Mouse (Mus musculus) embryo, embryonic 10.5 days (tissue): ENCODE results near the gene Trak2.
"Not testable (repeated sequence)": the region's sequence is repeated elsewhere in the genome, so short reads cannot be mapped to it uniquely, and the experiment has no call there.

ENCODE experiments used
- DNase-seq: peaks from one replicate; pipeline ENCODE4 v3.0.0-alpha.2; 2015; ENCODE audit warnings: low spot score

The Trak2 gene

DNA sequence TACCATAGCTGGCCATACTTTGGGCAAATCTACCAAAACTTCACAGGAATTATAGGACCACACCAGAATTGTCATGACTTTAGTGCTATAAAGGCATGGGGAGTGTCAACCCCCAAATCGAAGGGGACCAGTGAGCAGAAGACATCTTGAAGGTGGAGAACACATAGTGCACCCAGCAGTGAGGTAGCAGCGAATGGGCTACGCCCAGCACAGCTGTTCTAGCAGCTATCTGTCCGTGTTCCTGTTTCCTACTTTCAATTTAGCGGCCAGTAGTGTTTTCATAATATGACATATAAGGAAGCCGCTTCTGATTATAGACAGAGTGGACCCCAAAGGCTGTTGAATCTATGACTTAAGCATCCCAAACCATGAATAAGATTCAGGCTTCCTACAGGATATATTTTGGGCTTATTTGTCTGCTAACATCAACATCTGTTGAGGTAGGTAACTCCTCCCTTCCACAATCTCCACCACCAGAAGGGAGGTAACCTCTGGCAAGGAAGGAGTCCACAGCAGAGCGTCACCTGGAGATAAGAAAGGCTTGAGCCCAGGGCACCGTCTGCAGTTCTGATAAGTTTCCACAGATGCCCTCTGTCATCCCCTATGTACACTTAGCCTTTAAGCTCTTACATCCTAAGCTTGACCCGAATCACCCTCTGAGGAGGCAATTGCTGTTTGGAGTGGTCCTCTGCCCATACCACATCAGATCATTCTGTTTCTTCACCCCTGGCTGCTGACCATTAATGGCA is 19.4 kb downstream of the Trak2 start:
- DNase-seq, result no peak

DNA sequence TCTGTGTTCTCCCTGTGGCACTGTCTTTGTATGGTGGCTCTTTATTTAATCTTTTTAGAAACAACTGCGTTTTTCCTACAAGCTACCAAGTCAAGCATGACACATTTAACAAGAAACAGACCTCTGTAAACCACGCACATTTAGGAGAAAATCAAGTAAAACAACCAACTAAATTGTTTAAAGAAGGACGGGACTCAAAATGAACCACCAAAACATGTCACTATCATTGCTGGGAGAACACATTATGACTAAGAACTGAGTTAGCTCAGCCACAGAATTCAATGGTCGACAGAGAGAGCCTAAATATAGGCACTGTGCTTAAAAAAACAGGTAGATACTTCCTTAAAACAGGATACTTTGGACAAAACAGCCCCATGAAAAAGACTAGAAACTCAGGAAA is 20.2 kb downstream of the Trak2 start:
- no peak for DNase-seq

DNA sequence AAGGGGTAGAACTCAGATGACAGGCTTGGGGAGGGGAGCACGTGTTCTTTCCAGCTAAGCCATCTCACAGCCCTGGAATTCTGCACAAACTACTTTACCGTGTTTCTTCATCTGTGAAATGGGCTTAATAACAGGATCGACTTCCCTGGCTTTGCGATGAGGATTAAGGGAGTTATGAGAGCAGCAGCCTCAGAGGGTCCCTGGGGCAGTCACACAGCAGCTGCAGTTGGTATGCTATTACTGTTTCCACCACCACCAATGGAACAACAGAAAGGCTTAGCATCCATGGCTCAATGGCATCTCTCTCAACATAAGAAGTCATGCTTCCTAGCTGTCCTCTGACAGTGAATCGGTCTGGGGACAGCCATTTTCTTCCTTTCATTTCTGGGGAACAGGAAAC is 20.7 kb downstream of the Trak2 start:
- no peak for DNase-seq

DNA sequence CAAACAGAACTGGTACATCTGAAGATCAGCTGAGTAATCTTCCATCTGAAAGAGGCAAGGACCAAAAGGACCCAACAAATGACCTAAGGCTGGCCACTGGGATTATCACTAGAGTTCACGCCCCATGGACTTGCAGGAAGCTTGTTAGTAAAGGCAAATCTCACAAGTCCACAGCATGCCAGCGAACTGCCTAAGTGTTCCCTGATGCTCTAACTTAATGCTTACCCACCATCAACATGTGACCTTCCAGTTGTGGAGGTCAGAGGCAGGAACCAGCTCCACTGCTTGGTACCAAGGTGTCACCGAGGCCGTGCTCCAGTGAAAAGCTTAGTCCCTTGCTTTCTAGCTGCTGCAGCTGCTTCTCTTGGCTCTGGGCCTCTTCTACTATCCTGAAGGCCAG is 21.4 kb downstream of the Trak2 start:
- no peak for DNase-seq

DNA sequence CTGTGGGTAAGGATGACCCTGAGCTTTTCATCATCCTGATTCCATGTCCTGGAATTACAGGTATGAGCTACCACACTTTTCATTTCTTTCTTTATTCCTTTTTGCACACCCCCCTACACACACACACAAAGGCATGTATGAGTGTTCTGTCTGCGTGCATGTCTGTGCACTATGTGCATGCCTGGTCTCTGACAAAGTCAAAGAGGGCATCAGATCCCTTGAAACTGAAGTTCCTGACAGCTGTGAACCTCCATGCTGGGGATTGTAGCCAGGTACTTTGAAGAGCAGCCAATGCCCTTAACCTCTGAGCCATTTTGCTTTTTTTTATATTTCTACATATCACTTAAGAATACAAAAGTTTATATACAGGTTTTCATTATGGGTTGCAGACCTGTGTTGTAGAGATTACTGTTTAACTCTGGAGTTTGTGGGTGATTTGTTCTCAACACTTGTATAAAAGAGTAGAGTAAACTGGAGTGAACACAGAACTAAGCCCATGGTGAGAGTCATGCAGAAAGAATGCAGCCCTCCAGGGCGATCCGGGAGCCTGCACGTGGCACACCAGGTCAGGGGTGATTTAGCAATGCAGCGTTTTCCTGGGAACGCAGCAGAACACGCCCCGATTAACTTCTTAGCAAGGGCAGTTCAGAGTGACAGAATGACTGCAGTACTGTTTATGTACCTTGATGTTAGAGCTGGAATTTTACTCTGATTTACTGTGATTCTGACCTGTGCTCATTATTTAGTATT is 22.2 kb downstream of the Trak2 start:
- peak; percentile 68 for DNase-seq

DNA sequence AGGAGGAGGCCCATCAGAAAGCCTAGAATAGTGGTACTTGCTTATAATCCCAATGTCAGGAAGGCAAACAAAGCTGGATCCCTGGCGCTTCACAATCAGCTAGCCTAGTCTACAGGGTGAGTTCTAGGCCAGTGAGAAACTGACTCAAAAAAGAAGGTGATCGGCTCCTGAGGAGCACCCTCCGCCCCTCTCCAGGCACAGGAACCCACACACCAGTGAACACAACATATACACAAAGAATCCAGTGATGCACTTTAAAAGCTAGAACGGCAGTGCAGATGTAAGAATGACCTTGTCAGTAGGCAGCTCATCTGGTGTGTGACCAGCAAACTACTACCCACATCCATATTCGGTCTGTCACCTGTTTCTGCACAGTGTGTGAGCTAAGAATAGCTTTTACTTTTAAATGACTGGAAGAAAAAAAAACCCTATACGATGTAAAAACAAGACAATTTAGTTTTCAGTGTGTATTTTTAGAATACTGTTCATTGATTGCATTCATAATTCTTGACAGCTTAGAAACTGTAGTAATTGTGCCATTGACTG is 23.6 kb downstream of the Trak2 start:
- DNase-seq, result no peak

DNA sequence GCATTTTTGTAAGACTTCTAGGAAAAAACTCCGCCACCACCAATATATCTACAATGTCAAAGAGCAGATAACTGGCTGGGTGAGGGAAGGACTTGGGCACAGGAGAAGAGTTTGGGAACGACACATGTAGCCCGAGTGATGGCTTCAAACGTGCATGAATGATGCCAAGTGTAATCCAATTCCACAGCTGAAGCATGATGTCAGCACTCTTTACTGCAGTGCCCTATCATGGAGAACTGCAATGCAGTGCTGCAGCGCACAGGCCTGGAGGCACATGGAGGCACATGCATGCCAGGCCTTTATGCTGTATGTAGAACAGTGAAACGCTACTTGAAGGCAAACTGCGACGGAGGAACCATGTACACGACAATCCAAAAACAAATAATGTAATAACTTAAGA is 26.5 kb downstream of the Trak2 start:
- DNase-seq, result no peak

DNA sequence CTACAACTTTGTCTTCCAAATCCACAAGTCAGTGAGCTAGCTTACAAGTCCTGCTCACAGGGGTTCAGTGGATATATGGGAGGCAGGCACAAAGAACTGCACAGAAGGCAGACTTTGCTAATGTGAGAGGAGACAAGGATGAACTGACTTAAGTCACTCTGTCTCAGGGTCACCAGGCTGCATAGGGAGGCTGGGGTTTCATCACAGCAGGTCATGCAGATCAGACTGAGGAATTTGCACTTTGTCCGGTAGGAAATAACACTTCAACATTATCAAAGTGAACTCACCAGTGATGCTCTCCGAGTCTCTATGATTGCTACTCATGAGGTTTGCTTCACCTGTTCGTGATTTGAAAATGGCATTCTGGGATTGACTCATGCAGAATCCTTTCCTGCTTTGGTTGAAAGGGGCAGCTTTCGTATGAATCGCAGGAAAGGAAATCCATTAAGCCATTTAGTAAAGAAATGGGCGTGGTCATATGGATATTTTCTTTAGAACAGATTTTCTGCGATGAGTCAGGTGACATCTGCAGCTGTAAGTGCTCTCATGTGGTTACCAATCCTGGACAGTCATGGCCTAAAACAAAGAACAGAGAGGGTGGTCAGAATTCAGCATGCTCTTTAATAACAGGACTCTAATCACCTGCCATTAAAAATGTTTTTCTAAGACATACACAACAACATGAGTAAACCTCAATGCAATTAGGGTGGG is 27.1 kb downstream of the Trak2 start:
- DNase-seq, result no peak

DNA sequence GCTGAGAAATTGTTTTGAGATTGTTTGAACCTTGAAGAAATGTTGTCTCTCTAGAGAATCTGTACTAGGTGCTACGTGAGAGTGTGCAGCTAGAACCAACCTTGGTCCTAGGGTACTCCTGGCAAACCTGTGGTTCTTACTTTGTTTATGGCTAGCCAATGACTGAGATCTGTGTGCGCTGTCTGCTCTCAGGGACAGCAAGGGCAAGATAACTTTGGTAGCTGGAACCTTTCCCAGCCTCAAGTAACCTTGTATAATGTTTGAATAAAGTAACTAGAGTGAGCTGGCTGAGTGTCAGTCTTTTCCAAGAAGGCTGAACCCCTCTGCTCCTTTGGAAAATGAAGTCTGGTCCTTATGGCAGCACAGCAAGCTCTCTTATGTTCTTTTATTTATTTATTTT is 27.7 kb downstream of the Trak2 start:
- DNase-seq, result no peak

DNA sequence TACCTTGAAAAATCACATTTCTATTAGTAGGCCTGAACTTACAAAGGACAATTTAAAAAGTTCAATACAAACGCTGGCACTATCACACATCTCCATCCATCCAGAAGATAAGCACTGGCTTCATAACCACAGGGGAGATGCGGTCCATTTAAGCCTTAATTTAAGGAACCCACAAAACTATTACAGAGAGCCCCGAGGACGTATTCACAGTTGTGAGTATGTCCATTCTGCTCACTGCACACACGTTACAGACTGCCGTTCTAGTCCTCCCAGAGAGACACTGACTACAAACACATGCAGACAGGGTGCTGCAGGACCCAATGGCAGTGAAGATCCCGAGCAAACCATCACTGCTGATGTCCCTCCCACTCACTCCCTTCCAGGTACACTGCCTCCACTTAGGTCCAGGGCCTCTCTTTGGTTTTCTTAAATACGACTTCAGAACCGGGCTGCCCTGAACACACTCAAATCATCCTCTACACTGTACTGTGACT is 35.6 kb downstream of the Trak2 start:
- no peak for DNase-seq

DNA sequence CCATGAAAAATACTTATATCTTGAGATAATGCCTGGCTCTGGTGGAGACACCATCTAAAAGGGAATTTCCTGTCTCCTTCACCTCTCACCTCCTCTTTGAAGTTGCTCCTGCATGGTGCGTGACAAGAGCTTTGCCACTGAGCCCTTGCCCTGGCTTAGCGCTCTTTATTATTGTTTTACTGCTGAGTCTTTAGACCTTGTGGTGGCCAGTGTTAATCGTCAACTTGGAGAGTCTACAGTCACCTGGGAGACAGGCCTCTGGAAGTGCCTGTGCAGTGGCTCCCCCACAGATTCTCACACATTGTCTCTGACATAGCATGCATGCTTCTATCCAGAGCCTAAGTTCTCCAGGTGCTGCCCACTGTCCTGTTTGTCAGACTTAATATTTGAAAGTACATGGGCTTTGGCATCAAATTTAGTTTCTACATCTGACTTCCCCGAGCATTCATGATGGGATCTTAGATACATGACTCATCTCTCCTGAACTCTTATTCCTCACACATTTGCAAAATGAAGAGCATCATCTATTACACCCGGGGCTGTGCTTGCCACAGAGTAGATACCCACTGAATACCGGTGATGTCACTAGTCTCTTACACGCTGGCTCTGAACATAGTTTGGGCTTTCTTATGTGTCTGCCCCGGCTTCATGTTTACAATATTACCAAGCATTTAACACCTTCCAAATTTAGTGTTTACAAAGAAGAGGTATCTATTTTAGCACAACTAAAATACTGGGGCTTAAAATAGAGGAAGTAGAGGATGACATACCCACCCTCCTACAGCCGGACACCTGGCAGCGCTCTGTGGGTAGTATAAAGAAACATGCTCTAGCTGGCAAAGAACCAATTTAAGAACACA is 36.3 kb downstream of the Trak2 start:
- DNase-seq, result no peak

DNA sequence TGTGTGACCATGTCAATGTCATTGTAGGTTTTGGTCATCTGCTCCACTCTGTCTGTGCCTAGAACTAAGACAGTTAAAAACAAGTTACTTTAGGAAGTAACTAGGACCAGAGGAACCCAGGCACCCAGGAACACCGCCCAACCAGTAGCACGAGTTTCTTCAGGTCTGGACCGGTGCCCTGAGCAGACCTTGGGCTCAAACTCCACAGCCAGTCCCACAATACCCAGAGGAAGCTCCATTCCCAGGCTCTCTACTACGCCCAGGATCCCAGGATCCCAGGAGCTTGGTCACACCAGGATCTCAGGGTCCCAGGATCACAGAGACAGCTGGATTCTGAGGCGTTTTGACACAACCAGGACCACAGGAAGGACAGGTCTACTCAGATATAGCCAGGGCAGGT is 46.6 kb downstream of the Trak2 start:
- no peak for DNase-seq

DNA sequence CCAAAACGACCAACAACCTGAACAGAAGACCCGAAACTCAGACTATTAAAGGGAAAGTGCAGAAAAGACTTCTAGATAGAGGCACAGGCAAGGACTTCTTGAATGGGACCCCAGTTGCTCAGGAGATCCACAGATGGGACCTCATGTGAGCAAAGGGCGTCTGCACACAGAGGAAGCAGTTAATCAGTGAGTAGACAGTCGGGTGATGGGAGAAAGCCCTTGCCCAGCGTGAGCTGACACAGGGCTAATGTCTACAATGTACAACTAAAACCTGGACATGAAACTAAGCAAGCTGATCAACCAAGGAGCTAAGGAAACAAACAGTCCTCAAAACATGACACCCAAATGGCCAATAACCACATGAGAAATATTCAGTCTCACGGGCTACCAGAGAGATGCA is 55.7 kb downstream of the Trak2 start:
- DNase-seq, result no peak

DNA sequence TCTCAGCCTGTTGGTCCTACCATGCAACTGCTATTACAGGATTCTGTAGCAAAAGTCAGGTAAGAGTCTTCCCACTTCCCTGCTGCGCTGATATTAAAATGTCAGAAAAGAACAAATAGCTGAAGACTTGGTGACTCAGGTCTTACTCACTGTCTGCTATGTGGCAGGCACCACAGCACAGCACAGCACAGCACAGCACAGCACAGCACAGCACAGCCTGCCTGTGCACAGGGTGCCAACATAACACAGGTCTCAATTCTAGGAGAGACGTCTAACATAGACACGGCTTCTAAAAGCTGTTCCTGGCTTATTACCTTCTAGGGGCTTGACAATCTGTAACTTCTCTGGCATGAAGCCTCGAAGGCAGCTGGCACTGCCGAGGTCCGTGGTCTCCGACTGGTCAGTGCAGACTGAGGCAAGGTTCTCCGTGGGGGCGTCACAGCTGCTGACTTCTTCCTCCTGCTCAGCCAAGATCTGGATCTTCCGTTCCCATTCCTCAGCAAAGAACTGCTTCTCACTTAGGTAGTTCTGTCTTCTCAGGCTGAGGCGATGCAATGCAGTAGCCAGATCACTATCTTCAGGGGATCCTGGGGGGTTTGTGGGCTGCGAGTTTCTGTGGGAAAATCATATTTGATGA is 63.5 kb downstream of the Trak2 start:
- DNase-seq, result no peak

DNA sequence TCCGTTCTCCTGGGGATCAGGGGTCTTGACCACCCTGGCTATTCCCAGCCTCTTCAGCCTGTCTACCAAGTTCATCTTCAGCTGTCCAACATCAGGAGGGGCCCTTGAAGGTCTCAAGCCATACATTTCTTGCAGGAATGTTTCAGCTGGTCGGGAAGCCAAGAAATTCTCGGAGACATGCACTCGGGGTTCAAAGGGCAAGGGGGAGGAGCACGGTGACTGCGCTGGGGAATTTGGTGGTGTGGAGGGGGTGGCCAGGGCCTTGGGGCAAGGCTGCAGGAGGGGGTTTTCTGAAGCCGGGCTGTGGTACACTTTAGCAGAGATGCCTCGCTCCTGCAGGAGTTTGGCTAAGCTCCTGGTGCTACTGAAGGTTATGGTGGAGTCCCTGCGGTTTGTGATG is 69.5 kb downstream of the Trak2 start:
- DNase-seq, result no peak

DNA sequence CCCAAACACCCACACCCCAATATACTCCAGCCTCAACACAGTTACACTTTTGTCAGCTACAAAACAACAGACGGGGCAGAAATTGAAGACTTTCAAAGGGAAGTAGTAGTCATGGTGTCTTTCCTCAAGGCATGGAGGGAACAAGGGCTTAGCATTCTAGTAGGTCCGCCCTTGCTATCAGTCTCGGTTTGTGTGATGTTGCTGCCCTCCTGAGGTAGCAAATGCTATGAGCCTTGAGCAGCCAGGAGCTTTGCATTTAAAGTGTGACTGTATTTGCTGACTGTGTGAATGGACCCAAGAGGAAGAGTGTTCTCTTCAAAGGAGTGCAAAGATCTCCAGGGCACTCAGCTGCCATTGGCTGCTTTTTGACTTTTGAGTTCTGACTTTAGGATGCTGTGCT is 75.7 kb downstream of the Trak2 start:
- DNase-seq, result peak; percentile 36

DNA sequence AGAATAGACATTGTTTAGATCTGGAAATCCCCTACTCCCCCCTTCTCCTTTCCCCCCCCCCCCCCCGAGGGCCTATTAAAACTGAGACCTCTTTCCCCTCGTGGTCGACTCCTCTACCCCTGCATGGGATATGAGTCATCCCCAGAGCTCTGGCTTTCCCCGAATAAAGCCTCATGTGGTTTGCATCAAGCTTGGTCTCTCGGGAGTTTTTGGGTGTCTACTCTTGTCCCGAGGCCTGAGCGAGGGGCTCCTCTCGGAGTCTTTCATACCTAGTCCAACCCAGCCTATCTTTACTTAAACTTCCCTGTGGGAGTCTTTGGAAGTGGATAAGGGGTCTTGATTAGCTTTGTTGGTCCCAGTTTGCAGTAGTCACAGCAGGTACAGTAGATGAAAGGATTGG is 80.8 kb downstream of the Trak2 start:
- DNase-seq, result not testable (repeated sequence)

DNA sequence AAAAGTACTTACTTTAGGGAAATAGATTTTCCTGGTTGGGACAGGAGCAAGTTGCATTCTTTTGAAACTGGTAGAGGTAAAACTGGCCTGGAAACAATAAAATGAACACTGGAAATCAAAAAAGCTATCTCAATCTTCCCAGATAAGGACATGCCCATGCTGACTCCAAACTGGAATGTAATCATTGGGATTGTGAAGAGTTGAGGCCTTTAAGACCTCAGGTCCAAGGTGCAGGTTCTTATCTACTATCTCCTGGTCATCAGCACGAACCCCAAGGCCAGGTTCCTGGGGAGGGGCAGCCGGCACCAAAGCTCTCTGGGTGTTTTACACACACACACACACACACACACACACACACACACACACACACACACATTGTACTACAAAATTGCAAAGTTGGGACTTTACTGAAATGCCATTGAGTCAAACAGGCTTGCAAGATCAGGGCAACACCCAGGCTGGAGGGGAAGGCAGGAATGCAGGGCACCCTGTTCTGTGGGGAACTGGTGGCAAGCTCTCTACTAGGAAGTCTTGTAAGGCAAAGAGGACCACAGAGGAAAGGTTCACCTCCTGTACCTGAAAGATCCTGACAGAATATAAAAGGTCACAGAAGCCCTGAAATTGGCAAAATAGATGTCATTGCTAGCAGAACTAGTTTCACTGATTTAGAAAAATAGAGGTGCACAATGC is 81.6 kb downstream of the Trak2 start:
- not testable (repeated sequence) for DNase-seq

DNA sequence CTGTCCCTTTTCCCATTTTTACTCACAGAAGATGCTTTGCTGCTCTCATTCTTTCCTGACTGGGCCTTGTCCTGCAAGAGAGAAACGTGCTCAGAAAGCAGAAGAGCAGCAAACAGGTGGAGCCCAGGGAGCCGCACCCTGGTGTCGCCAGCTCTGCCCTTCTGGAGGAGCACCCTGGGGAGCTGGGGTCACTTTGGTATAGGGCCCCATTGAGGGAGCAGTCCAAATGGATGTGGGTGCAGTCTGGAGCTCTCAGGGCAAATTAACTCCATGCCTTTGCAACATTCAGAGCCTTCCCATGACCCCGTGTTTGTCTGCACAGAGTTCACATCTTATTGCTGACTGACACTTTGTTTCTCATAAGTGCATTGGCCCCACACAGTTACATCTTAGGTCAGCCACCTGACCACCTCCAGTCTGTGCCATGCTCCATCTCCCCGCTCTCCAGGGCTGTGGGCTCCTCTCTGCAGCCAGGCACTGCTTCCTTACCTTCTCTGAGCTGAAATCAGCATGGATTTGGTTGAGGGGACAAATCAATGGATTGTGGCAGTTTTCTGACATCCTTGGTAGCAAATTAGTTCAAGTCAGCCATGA is 82.4 kb downstream of the Trak2 start:
- not testable (repeated sequence) for DNase-seq
